Mouse (Mus musculus) erythroblast, embryonic 14.5 days (primary cell): ENCODE results near the gene Cacna2d1. TPM values are rescaled to one million over a fixed set of nuclear protein-coding genes. Genes with fewer than 3 reads are reported as not detected.

Source experiments
- H3K27me3 ChIP-seq: 2 replicates; pipeline ENCODE4 v1.6.1; 2012; ENCODE audit warnings: inconsistent platforms; ENCODE audit not compliant: control insufficient read depth
- H3K36me3 ChIP-seq: 2 replicates; pipeline ENCODE4 v1.6.1; 2012; ENCODE audit warnings: mild to moderate bottlenecking, inconsistent platforms; ENCODE audit not compliant: control insufficient read depth
- H3K4me1 ChIP-seq: 2 replicates; pipeline ENCODE4 v1.6.1; 2012; ENCODE audit warnings: inconsistent platforms; ENCODE audit not compliant: control insufficient read depth
- H3K4me3 ChIP-seq: replicated peaks from 2 replicates; pipeline ENCODE3; 2012; ENCODE audit warnings: moderate library complexity, mild to moderate bottlenecking, inconsistent platforms
- H3K9me3 ChIP-seq: 2 replicates; pipeline ENCODE4 v1.6.1; 2012; ENCODE audit warnings: low read length, inconsistent platforms, mixed read lengths; ENCODE audit not compliant: control insufficient read depth
- GATA1 ChIP-seq: IDR thresholded peaks from 2 replicates; pipeline ENCODE4 v1.6.1; 2012; ENCODE audit warnings: low read length, inconsistent platforms, mixed read lengths
- TAL1 ChIP-seq: IDR thresholded peaks from 3 replicates; pipeline ENCODE4 v1.6.1; 2012; ENCODE audit warnings: low read length, inconsistent platforms, mixed read lengths
- polyA plus RNA-seq: library from polyadenylated mRNA; stranded (reverse); fragments of >175 nt; gene quantifications from 2 replicates; pipeline ENCODE4 v1.2.3, GENCODE M21; 2012

Cacna2d1 gene
- polyA plus RNA-seq, 1 experiment: not detected

DNA sequence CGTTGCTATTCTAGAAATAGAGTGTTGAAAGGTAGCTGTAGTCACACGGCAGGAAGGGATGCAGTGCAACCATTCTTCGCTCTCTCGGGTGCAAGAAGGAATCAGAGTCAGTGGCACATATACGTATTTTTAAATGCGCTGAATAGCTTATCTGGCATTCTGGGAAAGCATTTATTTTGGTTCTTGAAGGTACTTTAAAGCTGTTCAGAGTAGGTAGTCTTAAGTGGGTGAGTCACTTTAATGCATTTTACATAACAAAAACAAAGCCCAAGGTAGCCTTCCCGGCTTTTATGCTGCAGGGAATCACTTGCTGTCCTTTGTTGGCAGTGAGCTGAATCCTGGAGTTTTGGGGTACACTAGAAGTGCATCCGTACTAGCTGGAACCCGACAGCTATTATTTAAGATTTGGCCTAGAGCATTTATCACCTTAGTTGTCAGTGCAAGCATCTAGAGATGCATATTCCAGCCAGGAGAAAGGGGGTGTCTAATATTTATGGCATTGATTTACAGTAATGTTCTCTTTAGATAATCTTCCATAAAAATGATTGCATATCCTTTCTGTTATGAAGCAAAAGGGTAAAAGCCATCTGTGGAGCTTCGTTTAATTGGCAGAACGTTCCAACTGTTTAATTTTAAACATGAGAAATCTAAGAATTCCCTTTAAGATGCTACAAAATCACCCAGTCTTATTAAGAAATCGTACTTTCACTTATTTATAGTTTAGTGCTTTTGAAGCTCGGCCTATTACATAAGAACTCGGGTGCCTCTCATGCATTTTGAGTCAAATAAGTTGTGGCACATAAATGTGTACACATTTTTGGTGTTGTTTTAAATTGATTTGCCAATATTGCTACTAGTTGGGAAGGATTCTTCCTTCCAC, 1.6 kb downstream of the Cacna2d1 start:
- Histone ChIP-seq H3K36me3 (no peaks in the 10 kb centered on the region), H3K27me3 (peaks cover 42% of the 10 kb centered on the region), H3K4me1 (no peaks in the 10 kb centered on the region), H3K9me3 (no peaks in the 10 kb centered on the region; the same call in 1 of the 2 replicates), H3K4me3 (no peak overlapping the region)
- TF ChIP-seq TAL1: no peak
- no peak for TF ChIP-seq GATA1

DNA sequence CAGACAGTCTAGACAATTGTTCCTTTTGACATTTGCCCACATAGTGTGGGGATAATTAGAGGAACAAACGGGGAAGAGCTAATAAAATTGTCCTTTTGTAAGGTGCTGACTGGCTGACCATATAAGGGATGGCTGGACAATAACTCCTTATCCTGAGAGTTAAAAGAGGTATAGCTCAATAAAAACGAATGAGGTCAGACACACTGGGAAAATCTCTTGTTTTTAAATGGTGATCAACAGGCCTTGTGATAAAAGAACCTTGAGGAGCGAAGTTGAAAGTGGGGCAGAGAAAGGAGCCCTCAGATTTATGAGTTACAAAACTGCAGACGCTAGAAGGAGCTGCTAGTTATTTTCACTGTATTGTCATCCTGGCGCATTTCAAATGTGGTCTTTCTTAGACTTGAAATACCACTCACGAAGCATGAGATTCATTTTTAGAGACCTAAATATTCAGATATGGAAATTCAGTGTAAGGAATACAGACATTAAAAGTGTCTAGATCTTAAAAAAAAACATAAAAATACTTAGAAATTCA, 6.8 kb downstream of the Cacna2d1 start:
- Histone ChIP-seq H3K9me3 (0 out of 2 replicates have a peak, but pooled peaks cover 2% of the 10 kb centered on the region), H3K27me3 (peaks cover 7% of the 10 kb centered on the region), H3K4me3 (no peak overlapping the region), H3K4me1 (no peaks in the 10 kb centered on the region), H3K36me3 (no peaks in the 10 kb centered on the region)
- TF ChIP-seq GATA1: no peak
- TF ChIP-seq TAL1: no peak

DNA sequence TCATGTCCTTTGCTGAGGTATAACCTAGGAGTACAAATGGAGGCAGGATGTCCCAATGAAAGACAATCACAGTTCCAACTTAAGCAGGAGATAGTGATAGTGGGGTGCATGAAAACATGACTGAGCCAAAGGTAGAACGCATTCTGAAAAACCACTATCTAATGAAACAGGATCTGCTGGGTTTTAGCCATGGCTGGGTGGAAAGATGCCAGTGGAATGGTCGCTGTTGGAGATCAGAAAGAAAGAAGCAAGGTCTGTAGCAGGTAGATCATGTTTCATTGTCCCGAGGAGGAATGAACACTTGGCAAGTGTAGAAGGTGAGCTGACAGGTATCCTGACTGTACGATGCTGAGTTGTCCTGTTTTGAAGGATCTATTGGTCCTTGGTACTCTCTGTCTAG, 7.6 kb downstream of the Cacna2d1 start:
- TF ChIP-seq TAL1 (no peak), GATA1 (no peak)
- Histone ChIP-seq H3K36me3 (no peaks in the 10 kb centered on the region), H3K9me3 (0 out of 2 replicates have a peak, but pooled peaks cover 2% of the 10 kb centered on the region), H3K4me3 (no peak overlapping the region), H3K4me1 (no peaks in the 10 kb centered on the region), H3K27me3 (no peaks in the 10 kb centered on the region)

DNA sequence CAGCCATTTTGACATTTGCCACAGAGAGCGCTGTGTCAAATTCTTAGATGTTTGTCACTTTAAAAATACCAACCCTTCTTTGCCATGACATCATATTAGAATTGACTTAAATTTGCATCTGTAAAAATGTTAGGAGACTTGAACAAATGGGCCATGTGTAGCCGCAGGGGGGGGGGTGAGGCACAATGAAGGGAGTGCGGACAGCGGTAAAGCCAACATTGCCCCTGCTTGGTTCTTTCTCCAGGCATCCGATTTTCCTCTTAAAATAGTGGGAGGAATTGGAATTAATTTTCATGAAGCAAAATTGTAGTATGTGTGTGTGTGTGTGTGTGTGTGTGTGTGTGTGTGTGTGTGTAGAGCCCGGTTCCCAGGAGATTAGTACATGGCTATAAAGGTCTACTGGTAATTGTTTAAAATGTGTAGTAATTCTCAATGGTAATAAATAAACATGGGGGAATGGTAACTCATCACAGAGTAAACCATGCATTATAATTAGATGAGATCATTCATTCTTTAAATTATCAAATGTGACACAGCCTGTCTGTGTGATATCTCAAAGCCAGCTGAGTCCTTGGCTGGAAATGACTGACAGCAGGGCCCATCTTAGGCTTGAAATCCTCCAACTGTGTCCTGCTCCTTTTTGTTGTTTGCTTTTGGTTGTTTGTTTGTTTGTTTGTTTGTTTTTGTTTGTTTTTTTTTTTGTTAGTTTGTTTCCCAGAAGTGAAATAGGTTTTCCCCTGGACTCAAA, 14.0 kb downstream of the Cacna2d1 start:
- Histone ChIP-seq H3K4me1 (no peaks in the 10 kb centered on the region), H3K36me3 (no peaks in the 10 kb centered on the region), H3K9me3 (0 out of 2 replicates have a peak, but pooled peaks cover 2% of the 10 kb centered on the region), H3K4me3 (no peak overlapping the region), H3K27me3 (no peaks in the 10 kb centered on the region)
- TF ChIP-seq GATA1 (no peak), TAL1 (no peak)

DNA sequence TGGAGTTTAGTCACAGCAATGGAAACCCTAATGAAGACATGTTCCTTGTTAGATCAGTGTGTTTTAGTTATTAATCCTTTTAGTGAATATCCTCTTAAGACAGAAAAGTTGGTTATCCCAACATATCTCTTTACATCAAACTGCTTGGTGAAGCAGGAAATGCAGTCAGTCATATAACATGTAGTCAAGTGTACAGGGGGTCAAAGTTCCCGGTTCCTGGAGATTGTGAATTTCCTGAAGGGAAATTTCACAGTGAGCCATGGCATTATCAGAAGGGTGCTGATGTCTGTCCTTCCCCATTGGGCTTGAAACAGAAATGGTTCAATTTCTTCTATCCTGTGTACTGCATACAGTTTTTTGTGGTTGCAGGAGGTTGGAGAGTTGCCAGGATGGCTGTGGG, 25.3 kb downstream of the Cacna2d1 start:
- Histone ChIP-seq H3K4me1 (no peaks in the 10 kb centered on the region), H3K36me3 (no peaks in the 10 kb centered on the region), H3K27me3 (no peaks in the 10 kb centered on the region), H3K4me3 (no peak overlapping the region), H3K9me3 (no peaks in the 10 kb centered on the region)
- no peak for TF ChIP-seq TAL1
- no peak for TF ChIP-seq GATA1

DNA sequence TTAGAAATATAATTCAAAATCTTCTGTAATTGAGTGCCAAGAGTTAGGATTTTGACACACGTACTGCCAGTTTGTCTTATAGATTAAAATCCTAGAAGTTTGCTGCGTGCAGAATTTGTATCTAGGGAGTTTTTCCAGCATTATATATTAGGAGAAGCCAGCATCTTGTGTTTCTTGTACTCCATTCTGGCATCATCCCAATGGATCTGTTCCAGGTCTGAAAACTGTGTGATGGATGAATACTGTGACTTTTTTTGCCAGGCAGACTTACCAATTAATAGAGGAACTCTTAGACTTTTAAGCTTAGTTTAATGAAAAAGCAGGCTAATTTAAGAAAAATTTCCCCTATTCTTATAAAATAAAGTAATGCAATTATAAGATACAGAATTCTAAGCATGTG, 27.4 kb downstream of the Cacna2d1 start:
- no peaks in the 10 kb centered on the region for H3K4me1 ChIP-seq
- H3K4me3 ChIP-seq: no peak overlapping the region
- H3K9me3 ChIP-seq: no peaks in the 10 kb centered on the region
- no peaks in the 10 kb centered on the region for H3K36me3 ChIP-seq
- TF ChIP-seq TAL1 (no peak), GATA1 (no peak)
- no peaks in the 10 kb centered on the region for H3K27me3 ChIP-seq

DNA sequence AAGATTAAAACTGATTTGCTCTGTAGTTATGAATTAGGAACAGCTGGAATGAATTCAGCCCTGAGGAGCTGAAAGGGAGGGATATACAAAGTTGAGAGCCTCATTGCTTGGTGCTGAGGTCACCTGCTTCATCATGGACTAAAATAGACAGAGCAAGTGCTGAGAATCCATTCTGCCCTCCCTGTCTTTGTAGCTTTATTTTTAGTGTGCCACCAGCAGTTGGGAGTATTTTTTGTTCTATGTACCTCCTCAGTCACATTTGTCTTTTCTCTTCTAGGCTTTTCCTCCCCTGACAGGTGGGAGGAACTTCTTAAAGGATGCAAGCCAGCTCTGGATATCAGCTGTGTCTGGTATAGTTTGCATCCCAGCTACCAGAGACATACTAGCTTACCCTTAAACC, 32.4 kb downstream of the Cacna2d1 start:
- TF ChIP-seq GATA1 (no peak), TAL1 (no peak)
- Histone ChIP-seq H3K4me3 (no peak overlapping the region), H3K9me3 (no peaks in the 10 kb centered on the region), H3K36me3 (no peaks in the 10 kb centered on the region), H3K4me1 (no peaks in the 10 kb centered on the region), H3K27me3 (no peaks in the 10 kb centered on the region)

DNA sequence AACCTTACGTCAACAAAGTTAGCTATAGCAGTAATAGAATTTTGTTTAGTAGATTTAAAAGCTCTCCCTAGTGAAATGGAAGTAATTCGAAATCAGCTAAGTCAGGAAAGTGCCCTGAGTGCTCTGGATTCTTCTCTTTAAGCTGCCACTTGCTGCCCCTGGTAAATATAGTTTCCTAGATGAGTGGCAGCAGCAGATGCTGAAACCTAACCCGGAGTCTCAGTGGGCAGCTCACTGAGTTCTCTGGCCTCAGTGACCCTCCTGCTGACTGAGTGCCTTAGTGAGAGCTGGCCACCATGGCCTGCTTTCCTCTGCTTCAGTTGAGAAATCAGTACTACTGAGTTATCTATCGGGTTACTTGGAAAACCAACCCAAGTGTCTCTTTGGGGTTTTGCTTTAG, 37.3 kb downstream of the Cacna2d1 start:
- TF ChIP-seq TAL1 (no peak), GATA1 (no peak)
- no peaks in the 10 kb centered on the region for H3K9me3 ChIP-seq
- H3K4me1 ChIP-seq: no peaks in the 10 kb centered on the region
- H3K4me3 ChIP-seq: no peak overlapping the region
- H3K36me3 ChIP-seq: no peaks in the 10 kb centered on the region
- H3K27me3 ChIP-seq: no peaks in the 10 kb centered on the region

DNA sequence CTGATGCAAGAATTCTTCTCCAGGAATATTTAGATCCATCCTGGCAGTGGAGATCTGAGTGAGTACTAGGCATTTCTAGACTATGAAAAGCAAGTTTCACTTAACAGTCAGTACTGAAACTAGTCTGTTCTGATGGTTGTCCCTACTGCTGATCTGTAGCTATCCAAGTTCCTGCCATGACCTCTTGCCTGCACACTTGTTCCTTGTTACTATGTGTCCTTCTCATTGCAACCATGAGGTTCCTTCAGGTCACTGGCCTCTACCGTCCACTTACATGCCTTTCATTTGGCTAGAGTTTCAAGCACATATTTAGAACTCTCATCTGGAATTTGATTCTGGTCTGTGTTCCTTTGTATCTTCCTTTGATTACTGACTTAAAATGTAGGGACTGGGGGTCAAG, 37.9 kb downstream of the Cacna2d1 start:
- Histone ChIP-seq H3K4me3 (no peak overlapping the region), H3K9me3 (no peaks in the 10 kb centered on the region), H3K27me3 (no peaks in the 10 kb centered on the region), H3K4me1 (no peaks in the 10 kb centered on the region), H3K36me3 (no peaks in the 10 kb centered on the region)
- TF ChIP-seq GATA1 (no peak), TAL1 (no peak)
